Mouse (Mus musculus): Measurements from ENCODE around the gene Tbx4. TPM values are rescaled to one million over a fixed set of nuclear protein-coding genes. Genes with fewer than 3 reads are reported as not detected.

Gene Tbx4
- polyA plus RNA-seq, 1 experiment from 2014 or later: 36.3 TPM

- H3K9ac ChIP-seq (ENCODE audit: low read length): peak overlapping the region; percentile 70
- H3K36me3 ChIP-seq (ENCODE audit: control insufficient read depth, insufficient read depth, low read length): no peaks in the 10 kb centered on the region
- H3K4me3 ChIP-seq (ENCODE audit: low read depth, low read length): peak overlapping the region; percentile 31
- H3K4me1 ChIP-seq (ENCODE audit: control insufficient read depth, insufficient read depth, low read length): peaks cover 34% of the 10 kb centered on the region
- H3K27me3 ChIP-seq (ENCODE audit: control insufficient read depth, insufficient read depth, low read length): peaks cover 57% of the 10 kb centered on the region
- H3K27ac ChIP-seq (replicated peaks; ENCODE audit: low read depth, low read length): peak overlapping the region; percentile 68
- ATAC-seq (ENCODE audit: insufficient number of reproducible peaks, low FRiP score, low TSS enrichment, low read depth) (no peak), DNase-seq (ENCODE audit: low spot score) (peak; percentile 58)
- peak overlapping the region; percentile 90 for H3K4me2 ChIP-seq (ENCODE audit: low read depth, severe bottlenecking)
- 4% methylated on average over 27 of the region's 27 CpGs for WGBS
- H3K9me3 ChIP-seq (ENCODE audit: control insufficient read depth, low read length): no peaks in the 10 kb centered on the region; the same call in 1 of the 2 replicates
These were observed 46.0 kb upstream of the Tbx4 start for GRCm38 (mm10) chr11:85840031-85840802.

GRCm38 (mm10) chr11:85840803-85841145 lies 45.4 kb upstream of the Tbx4 start:
- no peak for ATAC-seq (ENCODE audit: insufficient number of reproducible peaks, low FRiP score, low TSS enrichment, low read depth)
- peak overlapping the region; percentile 68 for H3K27ac ChIP-seq (replicated peaks; ENCODE audit: low read depth, low read length)
- H3K36me3 ChIP-seq (ENCODE audit: control insufficient read depth, insufficient read depth, low read length): no peaks in the 10 kb centered on the region
- H3K27me3 ChIP-seq (ENCODE audit: control insufficient read depth, insufficient read depth, low read length): peaks cover 51% of the 10 kb centered on the region
- H3K4me2 ChIP-seq (ENCODE audit: low read depth, severe bottlenecking): peak overlapping the region; percentile 90
- H3K9me3 ChIP-seq (ENCODE audit: control insufficient read depth, low read length): no peaks in the 10 kb centered on the region; the same call in 1 of the 2 replicates
- DNase-seq (ENCODE audit: low spot score): peak; percentile 65
- H3K9ac ChIP-seq (ENCODE audit: low read length): peak overlapping the region; percentile 70
- 5% methylated on average over 21 of the region's 21 CpGs for WGBS
- peak overlapping the region; percentile 31 for H3K4me3 ChIP-seq (ENCODE audit: low read depth, low read length)
- peaks cover 34% of the 10 kb centered on the region for H3K4me1 ChIP-seq (ENCODE audit: control insufficient read depth, insufficient read depth, low read length)

- H3K27ac ChIP-seq (replicated peaks; ENCODE audit: low read depth, low read length): peak overlapping the region; percentile 73
- no peak for ATAC-seq (ENCODE audit: insufficient number of reproducible peaks, low FRiP score, low TSS enrichment, low read depth)
- WGBS: 10% methylated on average over 8 of the region's 8 CpGs
- H3K27me3 ChIP-seq (ENCODE audit: control insufficient read depth, insufficient read depth, low read length): peaks cover 48% of the 10 kb centered on the region
- H3K36me3 ChIP-seq (ENCODE audit: control insufficient read depth, insufficient read depth, low read length): no peaks in the 10 kb centered on the region
- peak; percentile 61 for DNase-seq (ENCODE audit: low spot score)
- H3K9me3 ChIP-seq (ENCODE audit: control insufficient read depth, low read length): no peaks in the 10 kb centered on the region; the same call in 1 of the 2 replicates
- peaks cover 31% of the 10 kb centered on the region for H3K4me1 ChIP-seq (ENCODE audit: control insufficient read depth, insufficient read depth, low read length)
- peak overlapping the region; percentile 70 for H3K9ac ChIP-seq (ENCODE audit: low read length)
- H3K4me3 ChIP-seq (ENCODE audit: low read depth, low read length): peak overlapping the region; percentile 31
- peak overlapping the region; percentile 90 for H3K4me2 ChIP-seq (ENCODE audit: low read depth, severe bottlenecking)
These were observed 45.0 kb upstream of the Tbx4 start for GRCm38 (mm10) chr11:85841211-85841681.

GRCm38 (mm10) chr11:85841980-85842379 lies 44.2 kb upstream of the Tbx4 start:
- peak overlapping the region; percentile 23; the same call in 1 of the 2 replicates for H3K4me3 ChIP-seq (ENCODE audit: low read depth, low read length)
- DNase-seq (ENCODE audit: low spot score): peak; percentile 90
- peaks cover 42% of the 10 kb centered on the region for H3K27me3 ChIP-seq (ENCODE audit: control insufficient read depth, insufficient read depth, low read length)
- peaks cover 31% of the 10 kb centered on the region for H3K4me1 ChIP-seq (ENCODE audit: control insufficient read depth, insufficient read depth, low read length)
- ATAC-seq (ENCODE audit: insufficient number of reproducible peaks, low FRiP score, low TSS enrichment, low read depth): peak; percentile 24; the same call in 1 of the 2 replicates
- no peaks in the 10 kb centered on the region; the same call in 1 of the 2 replicates for H3K9me3 ChIP-seq (ENCODE audit: control insufficient read depth, low read length)
- H3K9ac ChIP-seq (ENCODE audit: low read length): peak overlapping the region; percentile 57
- H3K36me3 ChIP-seq (ENCODE audit: control insufficient read depth, insufficient read depth, low read length): no peaks in the 10 kb centered on the region
- H3K4me2 ChIP-seq (ENCODE audit: low read depth, severe bottlenecking): peak overlapping the region; percentile 74
- 1% methylated on average over 30 of the region's 32 CpGs for WGBS
- peak overlapping the region; percentile 73; the same call in 1 of the 2 replicates for H3K27ac ChIP-seq (replicated peaks; ENCODE audit: low read depth, low read length)

GRCm38 (mm10) chr11:85842596-85843346 lies 43.5 kb upstream of the Tbx4 start:
- Histone ChIP-seq H3K36me3 (ENCODE audit: control insufficient read depth, insufficient read depth, low read length) (no peaks in the 10 kb centered on the region), H3K27me3 (ENCODE audit: control insufficient read depth, insufficient read depth, low read length) (peaks cover 39% of the 10 kb centered on the region), H3K27ac (replicated peaks; ENCODE audit: low read depth, low read length) (peak overlapping the region; percentile 5; the same call in 1 of the 2 replicates), H3K9me3 (ENCODE audit: control insufficient read depth, low read length) (no peaks in the 10 kb centered on the region; the same call in 1 of the 2 replicates), H3K9ac (ENCODE audit: low read length) (no peak overlapping the region), H3K4me3 (ENCODE audit: low read depth, low read length) (no peak overlapping the region; the same call in 1 of the 2 replicates), H3K4me1 (ENCODE audit: control insufficient read depth, insufficient read depth, low read length) (peaks cover 26% of the 10 kb centered on the region), H3K4me2 (ENCODE audit: low read depth, severe bottlenecking) (peak overlapping the region; percentile 74)
- WGBS: 6% methylated on average over 24 of the region's 24 CpGs
- DNase-seq (ENCODE audit: low spot score) (peak; percentile 63), ATAC-seq (ENCODE audit: insufficient number of reproducible peaks, low FRiP score, low TSS enrichment, low read depth) (no peak)

- Histone ChIP-seq H3K9ac (ENCODE audit: low read length) (peak overlapping the region; percentile 60), H3K9me3 (ENCODE audit: control insufficient read depth, low read length) (no peaks in the 10 kb centered on the region), H3K4me3 (ENCODE audit: low read depth, low read length) (peak overlapping the region; percentile 50), H3K27me3 (ENCODE audit: control insufficient read depth, insufficient read depth, low read length) (peaks cover 34% of the 10 kb centered on the region), H3K4me1 (ENCODE audit: control insufficient read depth, insufficient read depth, low read length) (peaks cover 21% of the 10 kb centered on the region), H3K36me3 (ENCODE audit: control insufficient read depth, insufficient read depth, low read length) (no peaks in the 10 kb centered on the region), H3K27ac (replicated peaks; ENCODE audit: low read depth, low read length) (peak overlapping the region; percentile 68), H3K4me2 (ENCODE audit: low read depth, severe bottlenecking) (peak overlapping the region; percentile 74)
- WGBS: 0% methylated on average over 18 of the region's 18 CpGs
- DNase-seq (ENCODE audit: low spot score): peak; percentile 93
- peak; percentile 32; the same call in 1 of the 2 replicates for ATAC-seq (ENCODE audit: insufficient number of reproducible peaks, low FRiP score, low TSS enrichment, low read depth)
These were observed 42.9 kb upstream of the Tbx4 start for GRCm38 (mm10) chr11:85843347-85843692.

- Histone ChIP-seq H3K27me3 (ENCODE audit: control insufficient read depth, insufficient read depth, low read length) (peaks cover 26% of the 10 kb centered on the region), H3K4me3 (ENCODE audit: low read depth, low read length) (peak overlapping the region; percentile 50), H3K4me1 (ENCODE audit: control insufficient read depth, insufficient read depth, low read length) (peaks cover 21% of the 10 kb centered on the region), H3K36me3 (ENCODE audit: control insufficient read depth, insufficient read depth, low read length) (no peaks in the 10 kb centered on the region), H3K9me3 (ENCODE audit: control insufficient read depth, low read length) (no peaks in the 10 kb centered on the region), H3K27ac (replicated peaks; ENCODE audit: low read depth, low read length) (peak overlapping the region; percentile 68; the same call in 1 of the 2 replicates), H3K4me2 (ENCODE audit: low read depth, severe bottlenecking) (peak overlapping the region; percentile 74), H3K9ac (ENCODE audit: low read length) (peak overlapping the region; percentile 60)
- peak; percentile 99 for DNase-seq (ENCODE audit: low spot score)
- WGBS: under 1% methylated on average over 54 of the region's 54 CpGs
- ATAC-seq (ENCODE audit: insufficient number of reproducible peaks, low FRiP score, low TSS enrichment, low read depth): peak; percentile 58
These were observed 41.9 kb upstream of the Tbx4 start for GRCm38 (mm10) chr11:85844144-85844965.

Data from limb, embryonic 11.5 days (tissue).